Mouse (Mus musculus) erythroid progenitor cell, adult 5-6 weeks (primary cell): ENCODE results near the gene Cxcl16. TPM values are rescaled to one million over a fixed set of nuclear protein-coding genes. Genes with fewer than 3 reads are reported as not detected.
A peak's percentile ranks its signal among the peaks of the same experiment; 100 is the strongest.

Source experiments
- ATAC-seq: replicated peaks from 2 replicates; pipeline ENCODE4 v1.8.0; 2016; ENCODE audit warnings: moderate number of reproducible peaks, mild to moderate bottlenecking, moderate TSS enrichment, inconsistent platforms; ENCODE audit not compliant: poor library complexity, low FRiP score, severe bottlenecking
- total RNA-seq, 2 experiments: library from RNA; stranded (forward) in 1 of 2; stranded (reverse) in 1 of 2; fragments of 150-400 nt in 1 of 2; fragments of 186-747, 209-891 nt in 1 of 2; gene quantifications; 2 replicates each; pipeline versions ENCODE4 v1.2.3 to v1.2.4; 2015 to 2017; ENCODE audit warnings: low replicate concordance in 2 of 2

Gene Cxcl16
- total RNA-seq, 2 experiments from 2014 or later, result not detected

- no peak for ATAC-seq
These were observed 840 bp downstream of the Cxcl16 start, which contains the start of gene Zmynd15 for GRCm38 (mm10) chr11:70458688-70459600. Gene Zmynd15, plus strand, starts transcription at chr11:70459433.

- ATAC-seq, result no peak
These were observed 6.3 kb downstream of the Cxcl16 start for GRCm38 (mm10) chr11:70453261-70454044.

- ATAC-seq, result peak; percentile 94
These were observed 7.8 kb downstream of the Cxcl16 start, which contains the start of gene Med11 for GRCm38 (mm10) chr11:70451797-70452498. Gene Med11, plus strand, starts transcription at chr11:70451919.

GRCm38 (mm10) chr11:70450926-70451325 lies 8.9 kb downstream of the Cxcl16 start:
- ATAC-seq, result no peak

GRCm38 (mm10) chr11:70447373-70447772 lies 12.4 kb downstream of the Cxcl16 start:
- ATAC-seq, result no peak

GRCm38 (mm10) chr11:70446756-70447155 lies 13.0 kb downstream of the Cxcl16 start:
- no peak for ATAC-seq

GRCm38 (mm10) chr11:70444667-70445066 lies 15.1 kb downstream of the Cxcl16 start:
- ATAC-seq, result no peak

GRCm38 (mm10) chr11:70443964-70444363 lies 15.8 kb downstream of the Cxcl16 start:
- ATAC-seq, result no peak

- ATAC-seq, result no peak
These were observed 17.9 kb downstream of the Cxcl16 start for GRCm38 (mm10) chr11:70441882-70442281.

- no peak for ATAC-seq
These were observed 19.1 kb downstream of the Cxcl16 start for GRCm38 (mm10) chr11:70440637-70441036.

GRCm38 (mm10) chr11:70438728-70439374 lies 20.9 kb downstream of the Cxcl16 start:
- ATAC-seq, result no peak

- no peak for ATAC-seq
These were observed 22.4 kb downstream of the Cxcl16 start for GRCm38 (mm10) chr11:70437426-70437825.

GRCm38 (mm10) chr11:70435476-70435875 lies 24.3 kb downstream of the Cxcl16 start:
- no peak for ATAC-seq

GRCm38 (mm10) chr11:70433951-70434350 lies 25.8 kb downstream of the Cxcl16 start:
- ATAC-seq, result no peak

- ATAC-seq, result no peak
These were observed 26.2 kb downstream of the Cxcl16 start for GRCm38 (mm10) chr11:70433569-70433943.

- 0 out of 2 replicates have a peak, but pooled peaks have one; percentile 15 for ATAC-seq
These were observed 26.8 kb downstream of the Cxcl16 start for GRCm38 (mm10) chr11:70432895-70433568.

GRCm38 (mm10) chr11:70432048-70432894 lies 27.5 kb downstream of the Cxcl16 start, which contains the start of gene Arrb2:
Gene Arrb2, plus strand, starts transcription at chr11:70432635.
- ATAC-seq, result peak; percentile 93

- no peak for ATAC-seq
These were observed 28.2 kb downstream of the Cxcl16 start for GRCm38 (mm10) chr11:70431574-70431973.
